Mouse (Mus musculus) midbrain, postnatal 0 days (tissue): Measurements from ENCODE around the gene Gal3st4. TPM values are rescaled to one million over a fixed set of nuclear protein-coding genes. Genes with fewer than 3 reads are reported as not detected.

Experiments used
- ATAC-seq: fragments of 200-750 bp; cut with Nextera tagmentation; 2 replicates; pipeline ENCODE4 v1.8.0; 2017; ENCODE audit warnings: moderate number of reproducible peaks, mild to moderate bottlenecking, moderate TSS enrichment, moderate library complexity; ENCODE audit not compliant: low FRiP score
- DNase-seq: peaks from one replicate; pipeline ENCODE4 v3.0.0-alpha.2; 2015; ENCODE audit warnings: low spot score
- H3K27ac ChIP-seq: fragments of 300-500 bp; sonication (generic); 2 replicates; pipeline ENCODE4 v1.5.1; 2014; ENCODE audit warnings: low read depth, mild to moderate bottlenecking, low read length, mixed read lengths
- H3K27me3 ChIP-seq: fragments of 300-500 bp; sonication (generic); 2 replicates; pipeline ENCODE4 v1.6.1; 2014; ENCODE audit warnings: low read length, control low read depth, mixed read lengths; ENCODE audit not compliant: insufficient read depth
- H3K36me3 ChIP-seq: fragments of 300-500 bp; sonication (generic); 2 replicates; pipeline ENCODE4 v1.6.1; 2014; ENCODE audit warnings: low read length, control low read depth, mixed read lengths; ENCODE audit not compliant: insufficient read depth
- H3K4me1 ChIP-seq: fragments of 300-500 bp; sonication (generic); 2 replicates; pipeline ENCODE4 v1.6.1; 2014; ENCODE audit warnings: mild to moderate bottlenecking, control low read depth, antibody characterized with exemption, low read length, mixed read lengths; ENCODE audit not compliant: insufficient read depth
- H3K4me2 ChIP-seq: fragments of 300-500 bp; sonication (generic); 2 replicates; pipeline ENCODE4 v1.6.1; 2014; ENCODE audit warnings: low read depth, mild to moderate bottlenecking, low read length, mixed read lengths; ENCODE audit not compliant: poor library complexity, severe bottlenecking
- H3K4me3 ChIP-seq: fragments of 300-500 bp; sonication (generic); 2 replicates; pipeline ENCODE4 v1.5.1; 2014; ENCODE audit warnings: low read depth, mild to moderate bottlenecking, low read length, moderate library complexity
- H3K9ac ChIP-seq: fragments of 300-500 bp; sonication (generic); replicated peaks from 2 replicates; pipeline ENCODE4 v1.6.1; 2014; ENCODE audit warnings: mild to moderate bottlenecking, low read length, moderate library complexity, mixed read lengths; ENCODE audit not compliant: poor library complexity, severe bottlenecking
- H3K9me3 ChIP-seq: fragments of 300-500 bp; sonication (generic); 2 replicates; pipeline ENCODE4 v1.6.1; 2016; ENCODE audit warnings: low read length, control low read depth
- CTCF ChIP-seq: IDR thresholded peaks from 2 replicates; pipeline ENCODE4 v1.5.1; 2016; ENCODE audit warnings: antibody characterized with exemption, mild to moderate bottlenecking
- WGBS: fragments of 180-500 bp; shearing (Covaris S2); extraction: QIAGEN DNeasy Blood & Tissue Kit; methylation state at CpG from one replicate; pipeline ENCODE4 v1.1.7; 2014; 5-methylcytosine and 5-hydroxymethylcytosine counted together
- polyA plus RNA-seq: library from polyadenylated mRNA; unstranded; fragments of >200 nt; fragmentation: Nextera tagmentation; extraction: Ambion mirVana; gene quantifications from 2 replicates; pipeline ENCODE4 v1.2.1, GENCODE M21; 2015
- total RNA-seq: library from RNA; depleted of rRNA; stranded (reverse); fragments of >200 nt; gene quantifications from 2 replicates; pipeline ENCODE4 v1.2.3, GENCODE M21; 2014

Gal3st4 gene
- total and polyA plus RNA-seq, 2 experiments from 2014 or later = 0.71 to 1.7 TPM

- Histone ChIP-seq H3K4me2 (peak overlapping the region; percentile 57), H3K36me3 (peaks cover 4% of the 10 kb centered on the region), H3K9me3 (no peaks in the 10 kb centered on the region), H3K4me3 (peak overlapping the region; percentile 25), H3K27me3 (no peaks in the 10 kb centered on the region), H3K27ac (no peak overlapping the region), H3K4me1 (no peaks in the 10 kb centered on the region; the same call in 1 of the 2 replicates), H3K9ac (peak overlapping the region; percentile 51)
- no peak for DNase-seq
- 15% methylated on average over 41 of the region's 41 CpGs for WGBS
- ATAC-seq = no peak
- no peak for TF ChIP-seq CTCF
These were observed 2.8 kb upstream of the Gal3st4 start for GRCm38 (mm10) chr5:138275216-138276050.

- no peaks in the 10 kb centered on the region for H3K9me3 ChIP-seq
- WGBS = 52% methylated on average over 8 of the region's 8 CpGs
- TF ChIP-seq CTCF = no peak
- ATAC-seq (no peak), DNase-seq (no peak)
- no peak overlapping the region for H3K4me2 ChIP-seq
- no peak overlapping the region for H3K9ac ChIP-seq
- no peaks in the 10 kb centered on the region for H3K27me3 ChIP-seq
- H3K4me3 ChIP-seq = no peak overlapping the region
- H3K36me3 ChIP-seq = peaks cover 4% of the 10 kb centered on the region
- no peaks in the 10 kb centered on the region; the same call in 1 of the 2 replicates for H3K4me1 ChIP-seq
- no peak overlapping the region for H3K27ac ChIP-seq
These were observed 1.5 kb upstream of the Gal3st4 start for GRCm38 (mm10) chr5:138274186-138274585.

GRCm38 (mm10) chr5:138271232-138271631 is 1.4 kb downstream of the Gal3st4 start:
- WGBS = 58% methylated on average over 3 of the region's 3 CpGs
- no peaks in the 10 kb centered on the region for H3K9me3 ChIP-seq

GRCm38 (mm10) chr5:138268980-138269379 is 3.7 kb downstream of the Gal3st4 start:
- Histone ChIP-seq H3K4me3 (no peak overlapping the region), H3K4me2 (no peak overlapping the region), H3K27ac (no peak overlapping the region), H3K9me3 (no peaks in the 10 kb centered on the region), H3K27me3 (no peaks in the 10 kb centered on the region), H3K9ac (no peak overlapping the region), H3K4me1 (no peaks in the 10 kb centered on the region; the same call in 1 of the 2 replicates), H3K36me3 (no peaks in the 10 kb centered on the region)
- TF ChIP-seq CTCF = no peak
- ATAC-seq = no peak
- 87% methylated on average over 4 of the region's 4 CpGs for WGBS
- no peak for DNase-seq

More at GRCm38 (mm10) chr5:138271232-138271631, 1.4 kb downstream of the Gal3st4 start:
- H3K4me3 ChIP-seq = no peak overlapping the region
- no peak overlapping the region for H3K27ac ChIP-seq
- H3K27me3 ChIP-seq = no peaks in the 10 kb centered on the region
- H3K9ac ChIP-seq = no peak overlapping the region
- TF ChIP-seq CTCF = no peak
- ATAC-seq (no peak), DNase-seq (no peak)
- no peaks in the 10 kb centered on the region; the same call in 1 of the 2 replicates for H3K4me1 ChIP-seq
- H3K4me2 ChIP-seq = no peak overlapping the region
- peaks cover 4% of the 10 kb centered on the region; the same call in 1 of the 2 replicates for H3K36me3 ChIP-seq

- ATAC-seq = no peak
- 90% methylated on average over 3 of the region's 3 CpGs for WGBS
These were observed 5.5 kb downstream of the Gal3st4 start for GRCm38 (mm10) chr5:138267114-138267513.

GRCm38 (mm10) chr5:138265712-138266111 is 6.9 kb downstream of the Gal3st4 start:
- Histone ChIP-seq H3K4me2 (no peak overlapping the region), H3K9me3 (no peaks in the 10 kb centered on the region), H3K4me3 (no peak overlapping the region), H3K9ac (no peak overlapping the region), H3K36me3 (peaks cover 9% of the 10 kb centered on the region), H3K27me3 (no peaks in the 10 kb centered on the region), H3K27ac (no peak overlapping the region), H3K4me1 (peaks cover 4% of the 10 kb centered on the region; the same call in 1 of the 2 replicates)
- WGBS = 99% methylated on average over 4 of the region's 4 CpGs
- ATAC-seq (no peak), DNase-seq (no peak)
- TF ChIP-seq CTCF = no peak

More at GRCm38 (mm10) chr5:138267114-138267513, 5.5 kb downstream of the Gal3st4 start:
- Histone ChIP-seq H3K4me1 (peaks cover 4% of the 10 kb centered on the region; the same call in 1 of the 2 replicates), H3K27me3 (no peaks in the 10 kb centered on the region), H3K9me3 (no peaks in the 10 kb centered on the region), H3K4me3 (no peak overlapping the region), H3K4me2 (no peak overlapping the region), H3K36me3 (no peaks in the 10 kb centered on the region; the same call in 1 of the 2 replicates), H3K27ac (no peak overlapping the region), H3K9ac (no peak overlapping the region)
- no peak for DNase-seq
- no peak for TF ChIP-seq CTCF
